Mouse (Mus musculus) embryonic fibroblast, embryonic 13.5 days (primary cell): ENCODE results near the gene Cdc42bpa.

ENCODE experiments used
- CTCF ChIP-seq: IDR thresholded peaks from 2 replicates; pipeline ENCODE4 v1.5.1; 2011; ENCODE audit warnings: mild to moderate bottlenecking, control low read depth, low read length, moderate library complexity, borderline replicate concordance; ENCODE audit not compliant: insufficient read depth
- POLR2A ChIP-seq: IDR thresholded peaks from 2 replicates; pipeline ENCODE4 v1.6.1; 2011; ENCODE audit warnings: low read depth, mild to moderate bottlenecking, control low read depth, low read length, moderate library complexity

GRCm38 (mm10) chr1:180198959-180199714 lies 238.9 kb downstream of the Cdc42bpa start, which contains the start of gene Coq8a:
- TF ChIP-seq CTCF: no peak
- no peak for TF ChIP-seq POLR2A
